Mouse (Mus musculus) CD4-positive, CD25-positive, alpha-beta regulatory T cell, adult 4 months (primary cell): ENCODE measurements around the gene Tiam1. TPM values are rescaled to one million over a fixed set of nuclear protein-coding genes. Genes with fewer than 3 reads are reported as not detected.
A peak's percentile ranks its signal among the peaks of the same experiment; 100 is the strongest.

Experiments
- ATAC-seq: one replicate; pipeline ENCODE4 v1.8.0; 2017
- polyA plus RNA-seq, 2 experiments: library from polyadenylated mRNA; unstranded; fragments of 100-300 nt; shearing (Covaris generic); gene quantifications; one replicate each; pipeline ENCODE4 v1.2.1; 2017

Tiam1 gene
- polyA plus RNA-seq, 2 experiments from 2014 or later = 53.3 to 54.6 TPM

- peak; percentile 1 for ATAC-seq
Observed at GRCm38 (mm10) chr16:90142574-90143415, 774 bp downstream of the Tiam1 start.

GRCm38 (mm10) chr16:90142247-90142573 is 1.4 kb downstream of the Tiam1 start:
- no peak for ATAC-seq

GRCm38 (mm10) chr16:90141556-90141955 is 2.0 kb downstream of the Tiam1 start:
- ATAC-seq = no peak

- ATAC-seq = no peak
Observed at GRCm38 (mm10) chr16:90140571-90140970, 3.0 kb downstream of the Tiam1 start.

- ATAC-seq = no peak
Observed at GRCm38 (mm10) chr16:90139696-90140095, 3.9 kb downstream of the Tiam1 start.

GRCm38 (mm10) chr16:90138151-90138550 is 5.4 kb downstream of the Tiam1 start:
- ATAC-seq = no peak

GRCm38 (mm10) chr16:90137175-90137574 is 6.4 kb downstream of the Tiam1 start:
- no peak for ATAC-seq

- ATAC-seq = no peak
Observed at GRCm38 (mm10) chr16:90135580-90135979, 8.0 kb downstream of the Tiam1 start.

GRCm38 (mm10) chr16:90134351-90134750 is 9.2 kb downstream of the Tiam1 start:
- ATAC-seq = no peak

GRCm38 (mm10) chr16:90132816-90133215 is 10.8 kb downstream of the Tiam1 start:
- no peak for ATAC-seq

GRCm38 (mm10) chr16:90132331-90132730 is 11.2 kb downstream of the Tiam1 start:
- no peak for ATAC-seq

- ATAC-seq = no peak
Observed at GRCm38 (mm10) chr16:90128817-90129587, 14.6 kb downstream of the Tiam1 start.

GRCm38 (mm10) chr16:90128361-90128760 is 15.2 kb downstream of the Tiam1 start:
- no peak for ATAC-seq

- no peak for ATAC-seq
Observed at GRCm38 (mm10) chr16:90125318-90126314, 18.0 kb downstream of the Tiam1 start.

- ATAC-seq = no peak
Observed at GRCm38 (mm10) chr16:90123091-90123490, 20.5 kb downstream of the Tiam1 start.

- no peak for ATAC-seq
Observed at GRCm38 (mm10) chr16:90122439-90122838, 21.1 kb downstream of the Tiam1 start.

GRCm38 (mm10) chr16:90121799-90122198 is 21.8 kb downstream of the Tiam1 start:
- ATAC-seq = no peak

- ATAC-seq = no peak
Observed at GRCm38 (mm10) chr16:90119969-90120368, 23.6 kb downstream of the Tiam1 start.

GRCm38 (mm10) chr16:90116637-90117182 is 26.9 kb downstream of the Tiam1 start:
- no peak for ATAC-seq

GRCm38 (mm10) chr16:90112577-90113155 is 30.9 kb downstream of the Tiam1 start:
- ATAC-seq = no peak

GRCm38 (mm10) chr16:90109500-90109899 is 34.1 kb downstream of the Tiam1 start:
- ATAC-seq = no peak
